Mouse (Mus musculus): ENCODE data around the gene Tmem107. TPM values are rescaled to one million over a fixed set of nuclear protein-coding genes. Genes with fewer than 3 reads are reported as not detected.

Tmem107 gene
- polyA plus RNA-seq, 1 experiment from 2014 or later, result 36.7 TPM

DNA sequence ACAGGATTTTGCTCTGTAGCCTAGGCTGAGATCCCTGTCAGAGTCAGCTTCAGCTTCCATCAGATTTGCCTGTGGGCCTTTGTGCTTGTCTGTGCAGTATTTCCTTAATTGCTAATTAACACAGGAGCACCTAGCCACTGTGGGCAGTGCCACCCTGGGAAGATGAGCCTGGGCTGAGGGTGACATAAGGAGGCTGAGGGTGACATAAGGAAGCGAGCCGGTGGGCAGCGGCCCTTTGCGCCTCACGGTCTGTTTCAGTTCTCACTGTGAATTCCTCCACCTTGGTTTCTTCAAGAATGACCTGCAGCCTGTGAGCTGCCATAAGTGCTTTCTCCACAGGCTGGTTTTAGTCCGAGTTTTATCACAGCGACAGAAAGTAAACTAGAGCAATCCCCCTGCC is 11.0 kb downstream of the Tmem107 start:
- Histone ChIP-seq H3K4me2 (ENCODE audit: low read depth, severe bottlenecking) (no peak overlapping the region), H3K27me3 (ENCODE audit: control insufficient read depth, insufficient read depth, low read length) (no peaks in the 10 kb centered on the region), H3K9ac (ENCODE audit: low read length) (no peak overlapping the region), H3K36me3 (ENCODE audit: control insufficient read depth, insufficient read depth, low read length) (no peaks in the 10 kb centered on the region), H3K9me3 (ENCODE audit: control insufficient read depth, low read length) (no peaks in the 10 kb centered on the region), H3K27ac (replicated peaks; ENCODE audit: low read depth, low read length) (no peak overlapping the region), H3K4me1 (ENCODE audit: control insufficient read depth, insufficient read depth, low read length) (no peaks in the 10 kb centered on the region), H3K4me3 (ENCODE audit: low read depth, low read length) (no peak overlapping the region)
- ATAC-seq (ENCODE audit: insufficient number of reproducible peaks, low FRiP score, low TSS enrichment, low read depth), result no peak
- WGBS, result 88% methylated on average over 7 of the region's 7 CpGs
- no peak for DNase-seq (ENCODE audit: low spot score)

DNA sequence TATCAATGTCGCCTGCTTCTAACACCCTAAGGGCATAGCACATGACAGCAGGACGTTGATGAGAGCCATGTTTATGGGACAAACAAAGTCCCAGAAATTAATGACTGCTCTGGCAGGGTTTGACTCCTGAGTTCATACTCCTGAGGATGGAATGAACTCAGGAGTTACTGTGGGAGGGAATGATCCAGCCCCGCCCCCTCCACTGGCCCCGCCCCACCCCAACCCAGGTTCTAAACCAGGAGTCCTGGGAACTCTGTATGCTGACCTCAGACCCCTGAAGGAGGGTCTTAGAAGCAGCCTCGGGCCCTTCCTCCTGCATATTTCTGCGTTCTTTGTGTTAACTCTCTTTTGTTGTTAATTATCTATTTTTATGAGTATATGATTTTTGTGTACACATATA is 15.0 kb downstream of the Tmem107 start:
- Histone ChIP-seq H3K4me2 (ENCODE audit: low read depth, severe bottlenecking) (no peak overlapping the region), H3K36me3 (ENCODE audit: control insufficient read depth, insufficient read depth, low read length) (peaks cover 6% of the 10 kb centered on the region), H3K27ac (replicated peaks; ENCODE audit: low read depth, low read length) (no peak overlapping the region; the same call in 1 of the 2 replicates), H3K27me3 (ENCODE audit: control insufficient read depth, insufficient read depth, low read length) (no peaks in the 10 kb centered on the region), H3K4me3 (ENCODE audit: low read depth, low read length) (no peak overlapping the region), H3K4me1 (ENCODE audit: control insufficient read depth, insufficient read depth, low read length) (peaks cover 13% of the 10 kb centered on the region), H3K9ac (ENCODE audit: low read length) (no peak overlapping the region), H3K9me3 (ENCODE audit: control insufficient read depth, low read length) (no peaks in the 10 kb centered on the region)
- 63% methylated on average over 6 of the region's 6 CpGs for WGBS
- ATAC-seq (ENCODE audit: insufficient number of reproducible peaks, low FRiP score, low TSS enrichment, low read depth) (no peak), DNase-seq (ENCODE audit: low spot score) (no peak)

DNA sequence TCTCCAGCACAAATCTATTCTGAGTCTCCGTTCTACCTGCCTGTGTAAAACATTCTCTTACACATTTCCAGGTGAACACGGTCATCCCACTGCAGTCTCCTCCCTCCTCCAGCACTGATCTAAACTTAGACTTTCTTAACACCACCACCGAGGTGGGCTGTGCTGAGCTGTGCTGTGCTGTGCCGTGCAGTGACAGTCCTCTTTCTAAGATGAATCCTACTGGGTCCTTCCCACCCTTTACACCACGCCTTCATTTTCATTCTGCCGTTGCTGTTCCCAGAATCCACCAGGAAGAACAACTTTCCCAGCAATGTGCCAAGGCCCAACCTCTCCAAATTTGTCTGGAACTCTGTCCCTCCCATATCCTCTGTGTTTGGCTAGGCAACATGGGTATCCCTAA is 15.8 kb downstream of the Tmem107 start:
- ATAC-seq (ENCODE audit: insufficient number of reproducible peaks, low FRiP score, low TSS enrichment, low read depth), result no peak
- WGBS, result 60% methylated on average over 6 of the region's 6 CpGs

DNA sequence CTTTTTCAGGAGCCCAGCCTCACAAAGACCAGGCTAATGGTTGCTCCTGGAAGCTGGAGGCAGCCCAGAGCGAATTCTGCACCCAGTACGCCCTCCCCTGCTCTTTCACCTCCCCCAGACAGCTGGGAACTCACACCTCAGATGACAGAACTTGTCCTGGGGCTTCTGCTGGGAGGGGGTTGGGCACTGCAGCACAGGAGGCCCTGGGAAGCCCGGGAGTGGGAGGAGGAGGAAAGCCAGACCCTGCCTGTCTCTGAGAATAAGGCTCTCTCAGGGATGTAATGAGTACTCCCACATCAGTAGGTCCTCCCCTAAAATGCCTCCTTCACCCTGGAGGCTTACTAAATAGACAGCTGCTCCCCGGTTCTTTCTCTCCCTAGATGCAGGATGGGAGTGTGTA is 16.5 kb downstream of the Tmem107 start:
- DNase-seq (ENCODE audit: low spot score), result no peak
- no peak overlapping the region for H3K27ac ChIP-seq (replicated peaks; ENCODE audit: low read depth, low read length)
- peaks cover 13% of the 10 kb centered on the region for H3K4me1 ChIP-seq (ENCODE audit: control insufficient read depth, insufficient read depth, low read length)
- no peak overlapping the region; the same call in 1 of the 2 replicates for H3K4me2 ChIP-seq (ENCODE audit: low read depth, severe bottlenecking)
- H3K4me3 ChIP-seq (ENCODE audit: low read depth, low read length), result 0 out of 2 replicates have a peak overlapping the region, but pooled peaks have one; percentile 5
- no peaks in the 10 kb centered on the region for H3K9me3 ChIP-seq (ENCODE audit: control insufficient read depth, low read length)
- no peak for ATAC-seq (ENCODE audit: insufficient number of reproducible peaks, low FRiP score, low TSS enrichment, low read depth)
- 25% methylated on average over 4 of the region's 4 CpGs for WGBS
- H3K36me3 ChIP-seq (ENCODE audit: control insufficient read depth, insufficient read depth, low read length), result peaks cover 8% of the 10 kb centered on the region
- H3K27me3 ChIP-seq (ENCODE audit: control insufficient read depth, insufficient read depth, low read length), result no peaks in the 10 kb centered on the region
- 0 out of 2 replicates have a peak overlapping the region, but pooled peaks have one; percentile 7 for H3K9ac ChIP-seq (ENCODE audit: low read length)

More for the DNA sequence above, 15.8 kb downstream of the Tmem107 start:
- Histone ChIP-seq H3K27me3 (ENCODE audit: control insufficient read depth, insufficient read depth, low read length) (no peaks in the 10 kb centered on the region), H3K4me1 (ENCODE audit: control insufficient read depth, insufficient read depth, low read length) (peaks cover 13% of the 10 kb centered on the region), H3K36me3 (ENCODE audit: control insufficient read depth, insufficient read depth, low read length) (peaks cover 8% of the 10 kb centered on the region), H3K9me3 (ENCODE audit: control insufficient read depth, low read length) (no peaks in the 10 kb centered on the region), H3K4me2 (ENCODE audit: low read depth, severe bottlenecking) (no peak overlapping the region), H3K9ac (ENCODE audit: low read length) (no peak overlapping the region), H3K4me3 (ENCODE audit: low read depth, low read length) (no peak overlapping the region), H3K27ac (replicated peaks; ENCODE audit: low read depth, low read length) (no peak overlapping the region)
- DNase-seq (ENCODE audit: low spot score), result no peak

DNA sequence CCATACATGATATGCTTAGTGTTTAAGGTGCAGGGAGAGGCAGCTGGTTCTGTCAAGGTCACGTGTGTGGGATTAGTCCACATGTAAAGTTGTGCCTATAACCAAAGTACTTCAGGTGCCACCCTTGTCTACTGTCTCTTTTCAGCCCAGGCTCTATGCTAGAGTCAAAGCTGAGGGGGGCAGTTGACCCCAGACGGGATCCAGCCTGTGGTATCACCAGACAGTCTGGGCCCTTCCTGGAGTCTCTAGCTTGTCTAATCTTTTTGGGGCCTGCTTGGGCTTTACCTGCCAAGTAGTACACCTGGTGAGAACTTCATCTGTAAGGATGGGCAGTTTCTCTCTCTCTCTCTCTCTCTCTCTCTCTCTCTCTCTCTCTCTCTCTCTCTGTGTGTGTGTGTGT is 17.0 kb downstream of the Tmem107 start:
- H3K9me3 ChIP-seq (ENCODE audit: control insufficient read depth, low read length), result no peaks in the 10 kb centered on the region
- H3K27ac ChIP-seq (replicated peaks; ENCODE audit: low read depth, low read length), result no peak overlapping the region
- H3K4me2 ChIP-seq (ENCODE audit: low read depth, severe bottlenecking), result peak overlapping the region; percentile 92; the same call in 1 of the 2 replicates
- no peak overlapping the region for H3K9ac ChIP-seq (ENCODE audit: low read length)
- no peak for DNase-seq (ENCODE audit: low spot score)
- peaks cover 13% of the 10 kb centered on the region for H3K4me1 ChIP-seq (ENCODE audit: control insufficient read depth, insufficient read depth, low read length)
- 70% methylated on average over 2 of the region's 2 CpGs for WGBS
- no peak overlapping the region; the same call in 1 of the 2 replicates for H3K4me3 ChIP-seq (ENCODE audit: low read depth, low read length)
- no peak for ATAC-seq (ENCODE audit: insufficient number of reproducible peaks, low FRiP score, low TSS enrichment, low read depth)
- H3K36me3 ChIP-seq (ENCODE audit: control insufficient read depth, insufficient read depth, low read length), result peaks cover 8% of the 10 kb centered on the region
- no peaks in the 10 kb centered on the region for H3K27me3 ChIP-seq (ENCODE audit: control insufficient read depth, insufficient read depth, low read length)

DNA sequence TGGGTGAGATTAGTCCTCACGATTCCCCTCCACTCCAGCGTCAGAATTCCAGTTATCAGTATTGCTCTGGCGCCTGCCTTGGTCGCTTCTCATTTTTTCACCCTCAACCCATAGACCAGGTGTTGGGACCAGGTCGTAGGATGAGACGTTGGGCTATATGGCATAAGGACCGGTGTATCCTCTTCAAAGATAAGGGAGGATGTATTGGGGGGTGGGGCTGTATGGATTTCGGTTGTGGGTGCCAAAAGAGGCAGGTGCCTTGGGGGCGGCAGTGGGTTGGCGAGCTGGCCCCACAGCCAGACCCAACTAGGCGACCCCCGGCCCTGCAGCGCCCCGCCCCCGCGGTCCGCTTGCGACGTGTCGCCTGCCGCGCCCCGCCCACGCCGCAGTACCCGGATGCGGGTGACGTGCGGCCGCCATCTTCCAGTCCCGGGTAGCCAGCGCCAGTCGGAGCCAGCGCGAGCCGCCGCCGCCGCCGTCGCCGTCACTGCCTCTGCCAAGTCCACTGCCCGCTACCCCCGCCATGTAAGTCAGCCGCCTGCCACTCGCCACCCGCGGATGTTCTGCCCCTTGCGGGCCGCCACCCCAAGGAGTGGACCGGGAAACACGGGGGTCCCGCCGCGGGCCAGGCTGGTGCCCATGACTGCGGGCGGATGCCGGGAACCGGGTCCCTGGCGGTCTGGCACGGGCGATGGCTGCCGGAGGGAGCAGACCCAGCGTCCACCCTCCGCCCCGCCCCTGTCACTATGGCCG is 17.7 kb downstream of the Tmem107 start, which contains the start of gene Vamp2:
Gene Vamp2 (plus strand): TSS at position 388 of the 753 bp plus-strand sequence.
- DNase-seq (ENCODE audit: low spot score), result peak; percentile 95
- Histone ChIP-seq H3K4me1 (ENCODE audit: control insufficient read depth, insufficient read depth, low read length) (peaks cover 13% of the 10 kb centered on the region), H3K9ac (ENCODE audit: low read length) (peak within 1 kb of the TSS; percentile 98), H3K27me3 (ENCODE audit: control insufficient read depth, insufficient read depth, low read length) (no peaks in the 10 kb centered on the region), H3K9me3 (ENCODE audit: control insufficient read depth, low read length) (no peaks in the 10 kb centered on the region), H3K27ac (replicated peaks; ENCODE audit: low read depth, low read length) (peak within 1 kb of the TSS; percentile 72), H3K4me2 (ENCODE audit: low read depth, severe bottlenecking) (peak within 1 kb of the TSS; percentile 92), H3K36me3 (ENCODE audit: control insufficient read depth, insufficient read depth, low read length) (peaks cover 8% of the 10 kb centered on the region), H3K4me3 (ENCODE audit: low read depth, low read length) (peak within 1 kb of the TSS; percentile 100)
- 1% methylated on average over 55 of the region's 67 CpGs for WGBS
- ATAC-seq (ENCODE audit: insufficient number of reproducible peaks, low FRiP score, low TSS enrichment, low read depth), result peak; percentile 76

DNA sequence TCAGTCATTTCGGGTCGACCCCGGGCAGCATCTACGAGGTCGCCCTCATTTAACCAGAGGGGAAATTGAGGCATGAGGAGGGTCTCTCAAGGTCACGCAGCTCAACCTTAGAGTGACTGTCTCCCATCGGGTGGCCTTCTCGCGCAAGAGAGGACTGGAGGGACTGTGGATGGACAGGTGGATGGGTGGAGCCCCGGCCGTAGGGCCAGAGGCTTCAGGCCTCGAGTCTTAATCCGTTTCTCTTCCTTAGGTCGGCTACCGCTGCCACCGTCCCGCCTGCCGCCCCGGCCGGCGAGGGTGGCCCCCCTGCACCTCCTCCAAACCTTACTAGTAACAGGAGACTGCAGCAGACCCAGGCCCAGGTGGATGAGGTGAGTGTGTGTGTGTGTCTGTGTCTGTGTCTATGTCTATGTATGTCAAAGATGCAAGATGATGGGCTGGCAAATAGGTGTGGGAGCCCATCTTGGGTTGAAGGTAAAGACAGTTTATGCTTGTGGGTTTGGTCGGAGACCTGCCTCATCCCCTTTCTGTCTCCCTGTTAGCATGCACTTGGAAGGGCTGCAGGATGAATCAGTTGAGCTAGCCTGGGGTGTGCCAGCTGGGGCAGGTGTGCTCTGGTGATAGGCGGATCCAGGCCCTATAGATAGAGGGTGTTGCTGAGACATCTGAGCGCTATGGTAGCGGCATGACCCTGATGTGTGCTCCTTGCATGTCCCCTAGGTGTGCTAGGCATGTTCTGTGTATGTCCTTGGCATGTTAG is 18.4 kb downstream of the Tmem107 start:
- DNase-seq (ENCODE audit: low spot score), result no peak
- Histone ChIP-seq H3K4me1 (ENCODE audit: control insufficient read depth, insufficient read depth, low read length) (peaks cover 13% of the 10 kb centered on the region), H3K9ac (ENCODE audit: low read length) (peak overlapping the region; percentile 98), H3K4me2 (ENCODE audit: low read depth, severe bottlenecking) (peak overlapping the region; percentile 92), H3K36me3 (ENCODE audit: control insufficient read depth, insufficient read depth, low read length) (peaks cover 8% of the 10 kb centered on the region), H3K27ac (replicated peaks; ENCODE audit: low read depth, low read length) (peak overlapping the region; percentile 72), H3K27me3 (ENCODE audit: control insufficient read depth, insufficient read depth, low read length) (no peaks in the 10 kb centered on the region), H3K4me3 (ENCODE audit: low read depth, low read length) (peak overlapping the region; percentile 100), H3K9me3 (ENCODE audit: control insufficient read depth, low read length) (no peaks in the 10 kb centered on the region)
- ATAC-seq (ENCODE audit: insufficient number of reproducible peaks, low FRiP score, low TSS enrichment, low read depth), result 0 out of 2 replicates have a peak, but pooled peaks have one; percentile 26
- WGBS, result 12% methylated on average over 25 of the region's 25 CpGs

DNA sequence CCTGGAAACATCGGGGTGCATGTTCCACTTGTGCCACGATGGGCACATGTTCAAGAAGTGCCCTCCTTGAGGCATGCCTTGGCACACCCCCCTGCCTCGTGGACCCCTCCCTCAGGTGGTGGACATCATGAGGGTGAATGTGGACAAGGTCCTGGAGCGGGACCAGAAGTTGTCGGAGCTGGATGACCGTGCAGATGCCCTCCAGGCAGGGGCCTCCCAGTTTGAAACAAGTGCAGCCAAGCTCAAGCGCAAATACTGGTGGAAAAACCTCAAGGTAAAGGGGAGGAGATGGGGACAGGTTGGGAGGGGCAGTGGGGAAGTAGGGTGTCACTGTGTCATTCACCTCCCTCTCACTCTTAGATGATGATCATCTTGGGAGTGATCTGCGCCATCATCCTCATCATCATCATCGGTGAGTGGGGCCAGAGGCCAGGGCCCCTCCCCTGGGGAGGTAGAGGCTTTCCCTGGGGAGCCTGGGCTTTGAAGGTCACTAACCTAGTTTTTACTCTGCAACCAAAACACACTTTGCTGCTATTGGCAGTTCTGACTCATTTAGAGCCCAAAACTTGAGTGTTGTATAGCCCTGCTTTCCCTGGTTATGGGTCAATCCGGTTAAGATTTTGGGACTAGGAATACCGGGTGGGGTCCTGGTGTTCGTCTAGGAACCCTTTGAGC is 19.1 kb downstream of the Tmem107 start:
- no peak overlapping the region for H3K27ac ChIP-seq (replicated peaks; ENCODE audit: low read depth, low read length)
- ATAC-seq (ENCODE audit: insufficient number of reproducible peaks, low FRiP score, low TSS enrichment, low read depth), result no peak
- H3K27me3 ChIP-seq (ENCODE audit: control insufficient read depth, insufficient read depth, low read length), result no peaks in the 10 kb centered on the region
- WGBS, result 89% methylated on average over 12 of the region's 12 CpGs
- H3K4me3 ChIP-seq (ENCODE audit: low read depth, low read length), result peak overlapping the region; percentile 100
- no peak for DNase-seq (ENCODE audit: low spot score)
- H3K36me3 ChIP-seq (ENCODE audit: control insufficient read depth, insufficient read depth, low read length), result peaks cover 8% of the 10 kb centered on the region
- peak overlapping the region; percentile 98 for H3K9ac ChIP-seq (ENCODE audit: low read length)
- H3K9me3 ChIP-seq (ENCODE audit: control insufficient read depth, low read length), result no peaks in the 10 kb centered on the region
- H3K4me1 ChIP-seq (ENCODE audit: control insufficient read depth, insufficient read depth, low read length), result peaks cover 13% of the 10 kb centered on the region
- H3K4me2 ChIP-seq (ENCODE audit: low read depth, severe bottlenecking), result peak overlapping the region; percentile 92
